Mouse (Mus musculus) effector memory CD4-positive, alpha-beta T cell, adult 5 months (primary cell): Measurements from ENCODE around the gene Hepacam2. TPM values are rescaled to one million over a fixed set of nuclear protein-coding genes. Genes with fewer than 3 reads are reported as not detected.

Experiments
- polyA plus RNA-seq: library from polyadenylated mRNA; unstranded; fragments of 100-300 nt; shearing (Covaris generic); gene quantifications from one replicate; pipeline ENCODE4 v1.2.1, GENCODE M21; 2017

Hepacam2 gene
- not detected for polyA plus RNA-seq

GRCm38 (mm10) chr6:3498162-3498848 is at the start of gene Hepacam2, which contains the start of gene Vps50:
Gene Hepacam2 (minus strand): TSS chr6:3498298.
Gene Vps50 (plus strand): TSS chr6:3498382.

Other genes with a start within 250 kb of the Hepacam2 start
- 39.5 TPM for gene Samd9l, start 98.7 kb downstream of the Hepacam2 start, polyA plus RNA-seq
- gene Vps50, start 84 bp upstream of the Hepacam2 start, polyA plus RNA-seq = 17.7 TPM